Mouse (Mus musculus) midbrain, embryonic 10.5 days (tissue): ENCODE results near the gene Fam71b. TPM values are rescaled to one million over a fixed set of nuclear protein-coding genes. Genes with fewer than 3 reads are reported as not detected.
"Not testable (repeated sequence)": the region's sequence is repeated elsewhere in the genome, so short reads cannot be mapped to it uniquely, and the experiment has no call there.

Source experiments
- DNase-seq: peaks from one replicate; pipeline ENCODE4 v3.0.0-alpha.2; 2017; ENCODE audit warnings: low spot score
- H3K27ac ChIP-seq: fragments of 300-500 bp; sonication (generic); replicated peaks from 2 replicates; pipeline ENCODE4 v1.5.1; 2016; ENCODE audit warnings: mild to moderate bottlenecking
- H3K27me3 ChIP-seq: fragments of 300-500 bp; sonication (generic); 2 replicates; pipeline ENCODE4 v1.6.1; 2016; ENCODE audit warnings: low read depth, mild to moderate bottlenecking; ENCODE audit not compliant: poor library complexity, severe bottlenecking
- H3K36me3 ChIP-seq: fragments of 300-500 bp; sonication (generic); 2 replicates; pipeline ENCODE4 v1.6.1; 2016; ENCODE audit warnings: mild to moderate bottlenecking, moderate library complexity
- H3K4me1 ChIP-seq: fragments of 300-500 bp; sonication (generic); 2 replicates; pipeline ENCODE4 v1.6.1; 2016
- H3K4me3 ChIP-seq: fragments of 300-500 bp; sonication (generic); 2 replicates; pipeline ENCODE4 v1.5.1; 2016; ENCODE audit warnings: mild to moderate bottlenecking, moderate library complexity
- H3K9me3 ChIP-seq: fragments of 300-500 bp; sonication (generic); replicated peaks from 2 replicates; pipeline ENCODE4 v1.6.1; 2016; ENCODE audit warnings: mild to moderate bottlenecking
- WGBS: fragments of 180-500 bp; shearing (Covaris S2); methylation state at CpG from one replicate; pipeline ENCODE4 v1.1.7; 2016; 5-methylcytosine and 5-hydroxymethylcytosine counted together
- polyA plus RNA-seq: library from polyadenylated mRNA; unstranded; fragments of >200 nt; fragmentation: Nextera tagmentation; extraction: Ambion mirVana; gene quantifications from 2 replicates; pipeline ENCODE4 v1.2.1, GENCODE M21; 2016

Gene Fam71b
- polyA plus RNA-seq, 1 experiment from 2014 or later, result not detected

DNA sequence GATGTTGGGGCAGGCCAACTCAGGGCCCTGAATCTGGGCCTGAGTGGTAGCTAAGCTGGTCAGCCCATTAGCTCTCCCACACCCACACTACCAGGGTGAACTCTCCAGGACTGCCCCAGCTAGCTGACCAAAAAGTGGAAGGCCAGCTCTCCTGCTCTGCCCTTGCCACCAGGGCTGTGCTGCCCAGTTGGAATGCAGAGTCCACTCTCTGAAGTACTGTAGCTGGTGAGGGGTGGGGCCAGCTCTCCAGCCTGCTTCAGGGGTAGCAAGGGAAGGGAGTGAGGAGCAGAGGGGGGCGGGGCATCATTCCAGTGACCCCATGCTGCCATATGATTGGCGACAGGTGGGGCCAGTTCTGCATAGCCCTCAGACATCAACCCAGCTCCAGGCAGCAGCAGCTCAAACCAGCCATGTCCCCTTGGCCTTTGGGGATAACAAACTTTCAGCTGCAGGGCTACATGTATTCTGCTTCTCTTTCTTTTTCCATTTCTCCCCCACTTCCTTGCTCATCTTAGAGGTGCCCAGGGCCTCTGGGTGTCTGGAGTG is 13.7 kb downstream of the Fam71b start:
- peaks cover 7% of the 10 kb centered on the region; the same call in 1 of the 2 replicates for H3K27me3 ChIP-seq
- DNase-seq, result no peak
- H3K9me3 ChIP-seq, result no peaks in the 10 kb centered on the region
- no peaks in the 10 kb centered on the region for H3K36me3 ChIP-seq
- 52% methylated on average over 2 of the region's 2 CpGs for WGBS
- H3K27ac ChIP-seq, result no peak overlapping the region
- H3K4me1 ChIP-seq, result peaks cover 16% of the 10 kb centered on the region
- H3K4me3 ChIP-seq, result no peak overlapping the region

DNA sequence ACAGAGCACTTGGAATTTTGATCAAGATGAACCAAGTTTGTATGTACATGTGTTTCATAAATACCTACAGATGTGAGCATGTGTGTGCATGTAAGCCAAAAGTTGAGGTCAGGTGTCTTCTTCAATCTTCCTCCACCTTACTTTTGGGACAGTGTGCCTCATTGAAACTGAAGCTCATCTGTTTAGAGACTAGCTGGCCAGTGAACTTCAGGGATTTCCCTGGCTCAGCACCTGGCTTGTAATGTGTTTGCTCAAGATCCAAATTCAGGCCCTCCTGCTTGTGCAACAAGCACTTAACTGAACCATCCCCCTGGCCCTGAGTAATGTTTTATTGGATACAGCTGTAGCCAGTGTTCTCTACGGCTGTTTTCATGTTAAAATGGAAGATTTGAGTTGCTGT is 22.1 kb downstream of the Fam71b start:
- H3K4me1 ChIP-seq, result no peaks in the 10 kb centered on the region
- DNase-seq, result no peak
- no peaks in the 10 kb centered on the region for H3K9me3 ChIP-seq
- H3K27ac ChIP-seq, result no peak overlapping the region
- 74% methylated on average over 1 of the region's 1 CpGs for WGBS
- H3K27me3 ChIP-seq, result no peaks in the 10 kb centered on the region
- no peak overlapping the region for H3K4me3 ChIP-seq
- no peaks in the 10 kb centered on the region for H3K36me3 ChIP-seq

DNA sequence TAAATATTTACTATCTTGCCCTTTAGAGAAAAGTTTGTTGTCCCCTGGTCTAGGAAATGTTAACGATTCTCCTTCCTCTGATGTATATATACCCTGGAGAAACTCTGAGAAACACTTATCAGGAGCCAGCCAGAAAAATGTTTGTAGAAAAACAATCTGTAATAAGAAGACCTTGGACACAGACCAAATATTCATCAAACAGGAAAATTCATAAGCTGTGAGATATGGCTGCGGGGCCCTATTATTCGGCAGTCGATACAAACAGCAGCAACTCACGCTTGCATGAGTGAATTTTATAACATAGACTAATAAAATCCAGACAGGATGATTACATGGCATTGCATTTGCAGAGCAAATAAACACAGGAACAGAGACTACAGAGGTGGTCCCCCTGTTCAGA is 22.5 kb downstream of the Fam71b start:
- H3K36me3 ChIP-seq, result no peaks in the 10 kb centered on the region
- WGBS, result 95% methylated on average over 5 of the region's 5 CpGs
- H3K27ac ChIP-seq, result no peak overlapping the region
- no peak for DNase-seq
- H3K27me3 ChIP-seq, result no peaks in the 10 kb centered on the region
- H3K9me3 ChIP-seq, result no peaks in the 10 kb centered on the region
- no peaks in the 10 kb centered on the region for H3K4me1 ChIP-seq
- H3K4me3 ChIP-seq, result no peak overlapping the region

DNA sequence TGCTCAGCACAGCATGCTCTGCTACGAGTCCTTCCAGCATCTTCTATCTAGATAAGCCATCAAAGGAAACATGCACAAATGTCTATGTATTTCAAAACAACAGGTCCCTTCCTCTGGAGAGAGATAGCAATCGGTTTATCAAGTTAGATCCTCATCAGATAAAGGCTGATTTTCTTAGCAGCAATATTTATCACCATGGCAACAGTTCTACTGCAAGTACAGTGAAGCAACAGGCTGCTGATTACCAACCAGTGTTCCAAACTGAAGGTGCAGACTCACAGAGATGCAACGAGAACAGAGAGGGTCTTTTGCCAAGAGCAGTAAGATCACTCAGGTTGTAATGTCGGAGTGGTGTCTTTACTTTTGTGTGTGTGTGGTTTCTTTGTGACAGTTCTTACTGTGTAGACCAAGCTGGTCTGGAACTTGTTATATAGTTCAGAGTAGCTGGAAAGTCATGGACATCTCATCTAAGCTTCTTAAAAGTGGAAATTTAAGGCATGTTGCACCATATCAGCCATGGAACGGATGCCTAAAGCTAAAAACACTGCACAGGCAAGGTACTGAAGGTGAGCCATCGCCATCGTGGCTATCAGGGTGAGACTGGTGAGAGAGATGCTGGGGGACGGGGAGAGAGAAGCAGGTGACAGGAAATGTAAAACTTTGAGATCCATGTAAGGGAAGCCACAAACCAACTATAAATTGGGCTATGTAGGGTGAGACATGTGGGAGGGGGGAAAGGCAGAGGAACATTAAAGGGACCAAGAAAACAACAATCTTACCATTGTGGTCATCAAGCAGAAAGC is 24.9 kb downstream of the Fam71b start:
- Histone ChIP-seq H3K9me3 (no peaks in the 10 kb centered on the region), H3K36me3 (no peaks in the 10 kb centered on the region), H3K4me1 (no peaks in the 10 kb centered on the region), H3K27me3 (no peaks in the 10 kb centered on the region), H3K27ac (no peak overlapping the region), H3K4me3 (no peak overlapping the region)
- 87% methylated on average over 8 of the region's 8 CpGs for WGBS
- no peak for DNase-seq

DNA sequence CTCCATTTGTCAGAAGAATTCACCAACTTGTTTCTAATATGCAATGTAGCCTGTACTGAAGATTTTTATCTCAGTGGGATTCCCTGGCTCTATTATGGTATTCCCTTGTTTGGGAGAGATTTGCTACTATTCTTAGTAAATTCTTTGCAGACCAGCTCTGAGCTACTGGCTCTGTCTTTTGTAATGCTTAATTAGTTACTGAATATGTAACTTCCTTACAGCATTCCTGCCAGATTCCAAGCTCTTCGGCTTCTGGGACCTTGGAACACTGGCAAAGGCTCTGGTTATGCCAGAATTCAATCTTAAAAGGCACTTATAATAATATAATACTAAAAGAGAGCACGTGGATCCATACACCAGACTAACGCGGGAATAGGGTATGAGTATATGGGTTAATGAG is 31.8 kb downstream of the Fam71b start:
- not testable (repeated sequence) for H3K4me3 ChIP-seq, H3K36me3 ChIP-seq, DNase-seq, H3K27ac ChIP-seq, H3K27me3 ChIP-seq, H3K4me1 ChIP-seq, H3K9me3 ChIP-seq
- WGBS, result 51% methylated on average over 4 of the region's 4 CpGs

DNA sequence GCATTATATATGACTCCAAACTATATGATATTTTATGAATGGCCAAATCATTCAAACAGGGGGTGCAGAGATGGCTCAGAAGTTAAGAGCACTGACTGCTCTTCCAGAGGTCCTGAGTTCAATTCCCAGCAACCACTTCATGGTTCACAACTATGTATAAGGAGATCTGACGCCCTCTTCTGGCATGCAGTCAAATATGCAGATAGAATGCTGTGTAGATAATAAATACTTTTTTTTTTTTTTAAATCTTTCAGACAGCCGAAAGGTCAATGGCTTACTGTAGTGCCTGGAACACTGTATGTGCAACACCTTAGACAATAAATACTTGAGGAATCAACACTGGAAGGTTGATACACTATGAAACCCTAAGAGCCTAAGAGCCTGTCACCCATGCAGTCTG is 33.8 kb downstream of the Fam71b start:
- H3K4me1 ChIP-seq, result no peaks in the 10 kb centered on the region
- H3K27ac ChIP-seq, result no peak overlapping the region
- no peaks in the 10 kb centered on the region for H3K27me3 ChIP-seq
- no peaks in the 10 kb centered on the region for H3K9me3 ChIP-seq
- DNase-seq, result no peak
- H3K36me3 ChIP-seq, result no peaks in the 10 kb centered on the region
- 87% methylated on average over 2 of the region's 2 CpGs for WGBS
- H3K4me3 ChIP-seq, result no peak overlapping the region

DNA sequence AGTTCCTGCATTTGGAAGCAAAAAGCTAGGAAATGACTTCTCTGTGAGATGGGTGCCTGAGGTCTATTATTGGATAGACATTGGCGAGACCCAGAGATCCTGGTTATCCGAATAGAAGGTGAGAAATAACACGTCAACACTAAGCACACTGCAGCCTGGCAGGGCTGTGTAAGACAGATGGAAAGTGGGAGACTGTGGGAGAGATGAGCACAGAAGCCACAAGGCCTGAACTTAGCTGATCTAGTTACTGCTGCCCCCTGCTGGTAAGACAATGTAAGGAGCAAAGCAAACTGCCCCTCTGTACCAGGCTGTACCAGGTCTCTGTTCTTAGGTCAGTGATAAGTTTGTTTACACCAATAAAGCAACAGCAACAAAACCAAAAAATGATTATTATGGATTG is 34.8 kb downstream of the Fam71b start:
- Histone ChIP-seq H3K36me3 (no peaks in the 10 kb centered on the region), H3K27ac (no peak overlapping the region), H3K9me3 (no peaks in the 10 kb centered on the region), H3K4me1 (peaks cover 2% of the 10 kb centered on the region), H3K4me3 (no peak overlapping the region), H3K27me3 (no peaks in the 10 kb centered on the region)
- WGBS, result 30% methylated on average over 3 of the region's 3 CpGs
- peak; percentile 71 for DNase-seq

DNA sequence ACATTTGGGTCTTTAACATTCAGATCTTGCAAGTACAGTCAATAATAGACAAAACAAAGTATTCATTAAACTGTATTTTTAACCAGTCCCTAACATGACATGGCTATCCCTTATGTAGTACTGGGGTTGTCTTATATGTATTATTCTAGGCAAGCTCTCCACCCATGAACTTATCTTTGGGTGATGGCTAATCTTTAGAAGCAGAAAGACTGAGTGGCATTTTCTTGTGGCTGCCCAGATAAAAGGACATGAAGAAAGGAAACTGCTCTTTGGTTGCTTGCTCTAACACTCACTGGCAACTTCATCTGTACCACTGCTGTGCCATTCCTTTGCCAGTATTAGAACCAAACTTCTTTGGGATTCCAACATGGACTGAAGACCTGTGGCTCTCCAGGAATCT is 39.0 kb downstream of the Fam71b start:
- Histone ChIP-seq H3K9me3 (no peaks in the 10 kb centered on the region), H3K4me1 (peaks cover 11% of the 10 kb centered on the region), H3K4me3 (no peak overlapping the region), H3K27me3 (no peaks in the 10 kb centered on the region), H3K27ac (no peak overlapping the region), H3K36me3 (peaks cover 15% of the 10 kb centered on the region)
- DNase-seq, result no peak

DNA sequence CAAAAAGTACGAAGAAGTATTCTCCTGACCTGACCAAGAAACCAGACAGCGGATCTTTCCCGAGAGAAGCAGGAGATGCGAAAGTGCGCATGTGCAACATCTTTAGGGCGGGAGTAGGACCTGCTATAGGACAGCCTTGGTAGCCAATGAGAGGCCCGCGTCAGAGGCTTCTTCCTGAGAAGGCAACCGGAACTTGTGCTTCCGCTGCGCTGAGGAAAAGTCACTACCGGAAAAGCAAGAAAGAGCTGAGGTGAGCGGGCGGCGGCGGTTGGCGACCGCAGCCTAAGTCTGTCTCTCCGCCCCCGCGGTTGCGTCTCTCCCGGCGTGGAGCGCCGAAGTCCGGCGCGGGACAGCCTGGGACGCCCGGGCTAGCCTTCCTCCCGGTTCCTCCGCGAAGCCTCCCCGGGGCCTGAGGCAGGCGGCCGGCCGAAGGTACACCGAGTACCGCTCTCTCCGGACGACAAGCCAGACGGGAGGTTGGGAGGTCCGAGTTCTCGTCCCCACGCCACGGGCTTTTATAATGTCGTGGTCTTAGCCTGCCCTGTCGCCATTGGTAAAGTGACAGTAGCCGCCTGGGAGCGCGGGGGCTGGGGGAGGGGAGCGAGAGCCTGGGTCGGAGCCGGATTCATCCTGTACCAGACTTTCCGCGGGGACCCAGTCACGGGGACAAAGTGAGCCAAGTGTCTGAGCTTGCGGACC is 40.5 kb downstream of the Fam71b start, which contains the start of gene Med7:
Gene Med7 (plus strand): TSS at position 166 of the 699 bp plus-strand sequence.
- Histone ChIP-seq H3K36me3 (peaks cover 31% of the 10 kb centered on the region), H3K27ac (peak within 1 kb of the TSS; percentile 96), H3K9me3 (no peaks in the 10 kb centered on the region), H3K27me3 (no peaks in the 10 kb centered on the region), H3K4me1 (peaks cover 11% of the 10 kb centered on the region), H3K4me3 (peak within 1 kb of the TSS; percentile 96)
- peak; percentile 93 for DNase-seq
- under 1% methylated on average over 59 of the region's 59 CpGs for WGBS

DNA sequence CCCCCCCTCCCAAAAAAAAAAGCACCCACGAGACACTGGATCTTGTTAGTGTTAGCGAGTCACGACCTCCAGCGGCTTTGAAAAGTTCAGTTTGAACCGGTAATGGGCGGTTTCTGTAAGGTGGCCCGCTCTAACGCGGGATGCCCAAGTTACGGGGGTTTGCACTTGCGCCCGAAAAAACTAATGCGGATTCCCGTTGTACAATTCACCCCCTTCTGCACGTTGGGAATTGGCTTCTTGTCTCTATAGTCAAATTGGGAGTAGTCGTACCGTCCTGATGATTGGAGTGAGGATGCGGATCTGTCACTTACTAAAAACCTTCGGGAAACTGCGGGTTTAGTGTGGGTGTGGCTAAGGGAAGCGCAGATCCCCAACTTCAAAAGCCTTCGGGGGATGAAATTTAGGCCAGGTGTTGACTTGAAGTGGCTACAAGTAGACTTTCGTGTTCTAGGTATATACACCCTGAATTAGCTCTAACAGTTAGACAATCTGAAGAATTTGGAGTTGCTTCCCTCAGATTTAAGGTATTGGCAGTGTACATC is 41.2 kb downstream of the Fam71b start:
- H3K4me1 ChIP-seq, result peaks cover 11% of the 10 kb centered on the region
- peak overlapping the region; percentile 96 for H3K4me3 ChIP-seq
- peak overlapping the region; percentile 96 for H3K27ac ChIP-seq
- H3K27me3 ChIP-seq, result no peaks in the 10 kb centered on the region
- 3% methylated on average over 23 of the region's 23 CpGs for WGBS
- peak; percentile 60 for DNase-seq
- H3K9me3 ChIP-seq, result no peaks in the 10 kb centered on the region
- H3K36me3 ChIP-seq, result peaks cover 37% of the 10 kb centered on the region

DNA sequence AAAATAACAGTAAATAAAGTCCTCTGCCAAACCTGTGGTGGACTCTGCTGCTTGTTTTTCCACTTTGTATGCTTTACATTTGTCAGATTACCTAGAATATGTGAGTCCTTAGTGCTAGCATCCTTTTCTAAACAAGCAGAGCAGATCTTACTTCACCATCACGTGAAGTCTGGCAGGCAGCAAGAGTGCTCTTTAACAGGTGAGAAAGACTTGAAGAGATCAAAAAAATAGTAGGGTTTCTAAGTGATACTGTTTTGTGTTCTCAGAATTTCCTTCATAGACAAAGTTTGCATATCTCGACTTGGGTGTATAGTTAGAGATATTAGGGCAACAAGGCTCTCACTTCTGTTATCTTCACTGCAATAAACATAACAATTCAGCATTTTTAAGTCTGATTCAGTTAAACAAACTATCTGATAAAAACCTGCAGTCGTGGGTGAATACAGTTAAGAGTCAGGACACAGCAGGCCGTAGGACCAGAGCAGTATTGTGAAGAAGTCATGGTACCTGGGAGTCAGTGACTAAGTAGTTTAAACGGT is 42.7 kb downstream of the Fam71b start:
- H3K36me3 ChIP-seq, result peaks cover 51% of the 10 kb centered on the region
- H3K4me1 ChIP-seq, result peaks cover 11% of the 10 kb centered on the region
- H3K4me3 ChIP-seq, result no peak overlapping the region
- DNase-seq, result no peak
- WGBS, result 94% methylated on average over 5 of the region's 5 CpGs
- H3K27ac ChIP-seq, result no peak overlapping the region
- H3K9me3 ChIP-seq, result no peaks in the 10 kb centered on the region
- H3K27me3 ChIP-seq, result no peaks in the 10 kb centered on the region

DNA sequence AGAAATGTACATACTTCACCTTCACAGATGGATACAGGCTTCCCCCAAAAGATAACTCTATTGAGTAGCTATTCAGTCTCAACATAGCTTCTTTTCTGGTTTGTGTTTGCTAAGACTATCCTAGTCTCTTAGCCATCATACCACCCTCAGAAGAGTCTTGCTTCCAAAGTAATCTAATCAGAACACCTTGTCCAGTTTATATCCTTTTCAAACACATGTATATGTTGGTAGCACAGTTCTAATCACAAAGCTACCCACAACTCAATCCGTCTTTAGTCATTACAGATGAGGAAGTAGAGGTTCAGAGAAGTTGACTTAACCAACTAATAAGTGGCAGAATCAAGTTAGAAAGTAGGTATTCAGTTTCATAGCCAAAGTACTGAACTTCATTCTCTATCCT is 45.4 kb downstream of the Fam71b start:
- H3K36me3 ChIP-seq, result peaks cover 51% of the 10 kb centered on the region
- WGBS, result 83% methylated on average over 1 of the region's 1 CpGs
- no peak overlapping the region for H3K27ac ChIP-seq
- no peak for DNase-seq
- peaks cover 7% of the 10 kb centered on the region for H3K4me1 ChIP-seq
- H3K9me3 ChIP-seq, result no peaks in the 10 kb centered on the region
- no peak overlapping the region for H3K4me3 ChIP-seq
- H3K27me3 ChIP-seq, result no peaks in the 10 kb centered on the region
